Mouse (Mus musculus): ENCODE measurements around the gene Timm17a.
A peak's percentile ranks its signal among the peaks of the same experiment; 100 is the strongest.

Gene Timm17a

GRCm38 (mm10) chr1:135313284-135314031 is at the start of gene Timm17a:
Gene Timm17a (minus strand): TSS chr1:135313778.
- DNase-seq: peak; percentile 74 to 83

GRCm38 (mm10) chr1:135362115-135362514 is 48.5 kb upstream of the Timm17a start:
- no peak for DNase-seq

- DNase-seq: no peak
Observed at GRCm38 (mm10) chr1:135361491-135361890, 47.9 kb upstream of the Timm17a start.

DNA sequence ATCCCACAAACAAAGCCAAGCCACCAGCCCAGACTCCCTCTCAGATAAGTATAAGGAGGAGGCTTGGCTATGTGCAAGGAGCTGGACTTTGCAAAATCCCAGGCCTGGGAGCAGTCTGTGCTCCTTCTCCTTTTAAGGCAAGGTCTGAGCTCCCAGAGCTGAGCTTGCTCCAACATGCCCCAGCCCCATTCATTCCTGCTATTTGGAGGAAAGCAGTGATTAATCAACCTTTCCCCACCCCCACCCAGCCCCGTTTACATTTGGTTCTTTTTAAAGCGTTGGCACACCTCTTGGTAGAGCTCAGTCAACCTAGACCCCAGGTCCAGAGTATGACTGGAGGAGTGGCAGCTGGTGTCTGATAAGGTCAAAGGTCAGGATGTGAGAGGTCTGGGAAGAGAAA is 45.5 kb upstream of the Timm17a start:
- DNase-seq: no peak

GRCm38 (mm10) chr1:135351953-135352352 is 38.4 kb upstream of the Timm17a start:
- no peak for DNase-seq

DNA sequence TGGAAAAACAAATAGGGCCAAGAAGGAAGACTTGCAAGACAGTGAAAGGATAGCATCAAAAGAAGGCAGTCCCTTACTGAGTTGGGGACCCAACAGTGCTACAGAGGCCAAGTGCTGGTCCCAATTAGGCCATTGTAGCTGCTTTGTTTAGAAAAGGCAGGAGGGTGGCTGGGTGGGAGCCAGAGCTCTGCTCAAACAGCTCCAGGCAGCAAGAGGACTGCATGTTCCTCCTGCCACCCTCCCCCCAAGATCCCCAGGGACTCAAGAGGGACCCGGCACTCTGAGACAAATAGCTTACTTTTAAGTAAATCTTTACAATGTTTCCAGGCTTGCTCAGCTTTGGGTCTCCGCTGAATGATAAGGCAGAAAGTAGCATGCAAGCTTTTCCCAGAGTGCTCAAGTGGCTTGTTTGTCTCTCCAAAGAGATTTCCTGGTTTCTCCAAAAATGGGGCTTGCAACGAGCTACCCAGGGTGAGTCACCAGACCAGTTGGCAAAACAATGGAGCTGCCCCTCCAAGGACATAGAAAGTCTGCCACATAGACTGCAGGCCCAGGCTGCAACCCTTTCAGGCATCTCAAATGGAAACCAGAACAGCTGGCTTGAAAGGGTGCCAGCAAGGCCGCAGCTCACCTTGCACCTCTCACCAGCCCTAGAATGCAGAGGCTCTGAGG is 34.1 kb upstream of the Timm17a start:
- no peak for DNase-seq

DNA sequence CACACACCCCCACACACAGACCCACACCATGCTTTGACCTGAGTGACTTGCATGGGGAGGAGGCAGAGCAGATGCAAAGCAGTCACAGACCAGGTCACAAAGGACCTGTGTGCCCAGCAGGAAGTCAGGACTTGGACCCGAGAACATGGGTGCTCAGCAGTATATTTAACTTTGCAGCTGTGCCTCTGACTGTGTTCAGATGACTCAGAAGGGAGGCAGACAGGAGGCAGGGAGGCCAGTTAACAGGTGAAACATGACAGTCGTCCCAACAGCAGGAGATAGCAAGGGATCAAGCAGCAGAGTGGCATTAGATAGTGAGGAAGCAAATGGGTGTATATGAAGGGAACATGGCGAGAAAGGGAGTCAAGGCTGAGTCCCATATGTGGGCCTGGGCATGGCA is 33.3 kb upstream of the Timm17a start:
- DNase-seq: no peak

- DNase-seq: no peak
Observed at GRCm38 (mm10) chr1:135344026-135344425, 30.4 kb upstream of the Timm17a start.

GRCm38 (mm10) chr1:135341947-135342346 is 28.4 kb upstream of the Timm17a start:
- no peak for DNase-seq

DNA sequence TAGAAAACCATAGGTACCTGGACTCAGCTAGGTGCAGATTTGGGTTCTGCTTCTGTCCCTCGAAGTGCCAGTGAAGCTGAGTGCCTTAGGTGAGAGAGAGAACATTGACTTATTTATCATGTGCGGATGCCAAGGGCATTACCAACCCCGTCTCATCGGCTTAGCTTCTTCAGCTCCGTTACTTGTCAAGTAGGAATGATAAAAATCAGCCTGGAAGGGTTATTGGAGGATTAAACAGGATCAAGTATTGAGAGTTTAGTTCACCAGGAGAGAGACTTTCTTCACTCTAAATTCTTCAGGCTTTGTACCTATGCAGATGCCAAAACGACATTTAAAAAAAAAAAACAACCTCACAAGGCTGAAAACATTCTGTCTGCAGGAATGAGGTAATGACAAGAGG is 17.0 kb upstream of the Timm17a start:
- no peak for DNase-seq

DNA sequence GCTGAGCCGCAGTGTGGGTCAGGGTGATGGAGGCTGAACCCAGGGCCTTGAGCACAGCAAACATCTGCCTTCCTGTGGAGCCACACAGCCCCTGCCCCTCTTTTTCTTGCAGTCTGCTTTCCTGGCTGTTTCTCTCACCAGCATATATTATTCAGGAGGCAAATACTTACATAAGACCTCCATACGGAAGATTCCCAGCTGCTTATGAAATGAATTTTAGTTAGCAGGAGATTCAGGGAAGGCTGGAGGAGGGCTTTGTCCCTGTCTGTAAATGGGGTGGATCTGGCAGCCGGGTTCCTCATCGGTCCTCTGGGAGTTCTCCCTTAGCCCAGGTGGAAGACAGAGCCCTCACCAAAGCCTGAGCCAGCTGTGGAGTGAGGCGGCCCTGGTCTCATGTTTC is 14.8 kb upstream of the Timm17a start:
- no peak for DNase-seq

DNA sequence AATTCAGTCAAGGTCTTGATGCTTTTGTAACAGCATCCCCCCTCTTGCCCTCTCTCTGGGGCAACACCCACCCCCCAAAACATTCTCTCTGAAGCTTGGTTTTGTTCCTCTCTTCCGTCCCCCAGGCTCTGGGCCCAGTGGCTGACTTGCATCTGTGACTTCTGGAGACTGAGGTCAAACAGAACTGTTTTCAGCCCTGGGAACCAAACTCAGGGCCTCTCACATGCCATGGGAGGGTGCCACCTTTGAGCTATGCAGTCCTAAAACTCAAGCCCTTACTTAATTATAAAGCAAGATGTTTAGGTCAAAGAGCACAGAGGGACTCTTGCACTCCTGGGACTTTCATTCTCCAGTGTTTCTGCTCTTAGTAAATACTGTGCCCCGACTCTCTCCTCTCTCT is 12.4 kb upstream of the Timm17a start:
- no peak for DNase-seq

- DNase-seq: no peak
Observed at GRCm38 (mm10) chr1:135324571-135324970, 11.0 kb upstream of the Timm17a start, which contains the start of gene Lmod1. Gene Lmod1 (plus strand): TSS chr1:135324807.

GRCm38 (mm10) chr1:135323367-135323901 is 9.9 kb upstream of the Timm17a start:
- DNase-seq: no peak

DNA sequence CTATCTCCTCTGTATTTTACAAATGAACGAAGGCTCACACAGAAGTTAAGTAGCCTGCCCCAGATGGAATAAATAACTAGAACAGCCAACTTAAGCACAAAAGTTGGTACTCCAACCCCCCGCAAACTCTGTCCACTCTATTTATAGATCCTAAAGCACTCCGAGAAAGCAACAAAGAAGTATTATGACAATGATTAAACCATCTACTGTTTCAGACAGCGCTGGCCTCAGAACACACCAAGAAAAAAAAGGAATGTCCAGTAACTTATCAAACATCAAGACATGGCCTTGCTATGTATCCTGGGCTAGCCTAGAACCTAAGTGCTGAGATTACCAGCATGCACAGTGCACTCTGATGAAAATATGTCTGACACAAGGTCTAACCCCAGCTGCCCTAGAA is 1.4 kb downstream of the Timm17a start:
- no peak for DNase-seq

DNA sequence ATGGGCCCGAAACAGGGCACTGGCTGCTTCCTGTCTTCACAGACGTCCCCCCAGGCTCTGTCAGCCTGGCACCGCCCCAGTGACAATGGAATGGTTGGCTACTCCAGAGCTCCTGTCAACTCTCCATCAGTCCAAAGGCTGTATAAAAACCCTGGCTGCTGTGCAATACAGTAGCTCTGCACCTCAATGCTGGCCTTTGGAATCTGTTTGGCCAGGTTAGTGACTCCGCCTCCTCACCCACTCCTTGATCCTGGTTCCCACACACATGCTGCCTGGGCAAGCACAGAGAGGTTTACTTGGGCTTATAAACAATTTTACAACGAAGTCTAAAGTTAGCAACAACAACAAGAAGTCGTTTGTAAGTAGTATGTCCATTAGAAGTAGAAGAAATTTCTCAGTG is 2.2 kb downstream of the Timm17a start:
- no peak for DNase-seq

- no peak for DNase-seq
Observed at GRCm38 (mm10) chr1:135290908-135291307, 22.7 kb downstream of the Timm17a start.

GRCm38 (mm10) chr1:135286311-135286710 is 27.3 kb downstream of the Timm17a start:
- no peak for DNase-seq

DNA sequence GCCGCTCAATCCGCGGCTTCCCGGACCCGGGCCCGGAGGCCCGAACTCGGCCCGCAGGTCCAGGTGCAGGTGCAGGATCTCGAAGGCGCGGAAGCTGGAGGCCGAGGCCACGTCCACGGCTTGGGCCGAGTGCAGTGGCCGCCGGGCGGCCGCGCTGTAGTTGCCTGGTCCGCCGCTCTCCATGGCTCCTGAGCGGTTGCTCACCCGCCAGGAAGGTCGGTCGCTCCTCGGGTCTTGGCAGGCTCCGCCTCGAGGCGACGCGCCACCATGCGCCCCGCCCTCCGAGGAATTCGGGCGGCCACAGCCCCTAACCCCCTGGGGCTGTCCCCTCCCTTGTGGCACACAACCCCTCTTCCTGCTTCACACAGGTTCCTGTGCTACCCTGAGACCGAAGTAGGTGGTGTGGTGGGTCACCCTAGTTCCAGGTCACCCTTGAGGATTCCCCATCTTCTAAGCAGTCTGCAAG is 29.7 kb downstream of the Timm17a start, which contains the start of gene Rnpep:
Rnpep (minus strand) TSS at position 259 of the 466 bp plus-strand sequence.
- peak; percentile 51 to 60 for DNase-seq

DNA sequence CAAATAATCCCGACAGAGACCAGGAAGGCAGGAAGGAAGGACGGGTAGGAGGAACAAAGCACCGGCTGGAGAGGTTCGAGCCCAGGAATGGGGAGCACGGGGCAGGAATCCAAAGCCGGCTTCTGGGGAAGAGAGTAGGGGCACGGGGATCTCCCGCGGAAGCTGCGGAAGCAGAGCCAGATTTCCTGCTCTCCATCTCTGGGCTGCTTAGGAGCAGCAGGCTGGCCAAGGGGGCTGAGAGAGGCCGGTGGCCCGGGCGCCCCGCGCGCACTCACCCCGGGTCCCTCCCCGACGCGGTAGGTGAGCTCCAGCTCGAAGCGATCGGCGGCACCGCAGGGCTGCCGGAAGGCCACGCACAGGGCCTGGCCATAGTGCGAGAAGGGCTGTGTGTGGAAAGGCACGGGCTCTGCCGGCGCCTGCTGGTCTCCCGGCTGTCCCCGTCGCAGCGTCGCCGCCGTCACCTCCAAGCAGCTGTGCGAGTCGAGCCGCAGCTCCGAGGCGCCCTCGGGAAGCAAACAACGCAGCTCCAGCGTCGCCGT is 30.2 kb downstream of the Timm17a start:
- peak in 1 of 2 experiments; percentile 7 for DNase-seq

DNA sequence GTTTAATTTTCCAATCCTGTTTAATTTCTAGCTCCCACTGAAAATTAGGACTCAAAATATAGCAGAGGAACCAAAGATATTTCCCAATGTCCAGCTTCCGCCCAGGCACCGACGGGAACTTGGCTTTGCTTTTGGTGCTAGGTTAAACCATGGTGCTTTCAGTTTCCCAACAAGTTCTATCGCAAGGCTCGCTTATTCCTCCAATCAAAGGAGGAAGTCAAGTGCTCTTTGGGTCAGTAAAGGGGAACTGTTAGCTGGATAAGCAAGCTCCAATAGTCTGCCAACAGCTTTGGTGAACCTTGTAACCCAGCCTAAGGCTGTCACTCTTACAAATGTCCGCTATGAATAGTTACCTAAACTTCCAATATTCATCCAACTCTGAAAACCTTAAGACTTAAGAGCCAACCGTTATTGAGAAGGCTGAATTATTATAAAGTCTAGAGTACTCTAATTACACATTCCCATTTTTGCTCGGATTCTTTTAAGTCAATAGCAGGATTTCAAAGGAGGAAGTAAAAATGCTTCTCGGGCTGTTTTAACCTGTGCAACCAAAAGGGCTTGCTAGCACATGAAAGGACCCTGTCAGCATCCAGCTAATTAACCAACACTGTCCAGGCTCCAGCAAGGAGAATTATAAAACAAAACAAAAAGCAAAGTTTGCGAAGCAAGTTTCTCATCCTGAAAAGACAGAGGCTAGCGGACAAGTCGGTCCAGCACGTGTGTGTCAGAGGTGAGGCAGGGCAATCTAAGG is 30.9 kb downstream of the Timm17a start:
- DNase-seq: no peak

- DNase-seq: no peak
Observed at GRCm38 (mm10) chr1:135281841-135282240, 31.7 kb downstream of the Timm17a start.

GRCm38 (mm10) chr1:135280646-135281045 is 32.9 kb downstream of the Timm17a start:
- DNase-seq: no peak

Measured in spleen, adult 18-20 months (tissue).